Mouse (Mus musculus) intestine, embryonic 14.5 days (tissue): ENCODE data around the gene Tsr2. TPM values are rescaled to one million over a fixed set of nuclear protein-coding genes. Genes with fewer than 3 reads are reported as not detected.

Experiments used
- polyA plus RNA-seq: library from polyadenylated mRNA; unstranded; fragments of >200 nt; fragmentation: Nextera tagmentation; extraction: Ambion mirVana; gene quantifications from 2 replicates; pipeline ENCODE4 v1.2.1, GENCODE M21; 2014

Gene Tsr2
- polyA plus RNA-seq, 1 experiment from 2014 or later = 34.7 TPM

Other genes starting within 250 kb of the Tsr2 start
- gene Gnl3l, start 79.2 kb downstream of the Tsr2 start, polyA plus RNA-seq = 29.4 and 30.4 TPM in 2 replicates
- gene Fgd1, start 50.4 kb downstream of the Tsr2 start, polyA plus RNA-seq = 8.6 and 9.4 TPM in 2 replicates
- 2.5 and 3.3 TPM in 2 replicates for gene Wnk3, start 101.5 kb upstream of the Tsr2 start, polyA plus RNA-seq
- gene Fam120c, start 247.6 kb upstream of the Tsr2 start, polyA plus RNA-seq = 4.1 and 4.2 TPM in 2 replicates